Mouse (Mus musculus): ENCODE measurements around the gene Ddost.
A peak's percentile ranks its signal among the peaks of the same experiment; 100 is the strongest.
"Not testable (repeated sequence)": the region's sequence is repeated elsewhere in the genome, so short reads cannot be mapped to it uniquely, and the experiment has no call there.

Ddost gene

DNA sequence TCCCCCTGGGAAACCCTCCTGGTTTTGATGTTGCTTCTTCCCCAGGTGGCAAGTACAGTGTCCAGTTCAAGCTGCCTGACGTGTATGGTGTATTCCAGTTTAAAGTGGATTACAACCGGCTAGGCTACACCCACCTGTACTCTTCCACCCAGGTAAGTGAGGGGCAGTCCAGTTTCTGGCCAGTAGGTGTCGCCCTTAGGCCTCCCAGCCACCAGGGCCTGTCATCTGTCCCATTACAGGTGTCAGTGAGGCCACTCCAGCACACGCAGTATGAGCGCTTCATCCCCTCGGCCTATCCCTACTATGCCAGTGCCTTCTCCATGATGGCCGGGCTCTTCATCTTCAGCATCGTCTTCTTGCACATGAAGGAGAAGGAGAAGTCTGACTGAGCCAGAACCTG is 7.1 kb downstream of the Ddost start:
- DNase-seq (ENCODE audit: low spot score in 2 of 2): no peak

DNA sequence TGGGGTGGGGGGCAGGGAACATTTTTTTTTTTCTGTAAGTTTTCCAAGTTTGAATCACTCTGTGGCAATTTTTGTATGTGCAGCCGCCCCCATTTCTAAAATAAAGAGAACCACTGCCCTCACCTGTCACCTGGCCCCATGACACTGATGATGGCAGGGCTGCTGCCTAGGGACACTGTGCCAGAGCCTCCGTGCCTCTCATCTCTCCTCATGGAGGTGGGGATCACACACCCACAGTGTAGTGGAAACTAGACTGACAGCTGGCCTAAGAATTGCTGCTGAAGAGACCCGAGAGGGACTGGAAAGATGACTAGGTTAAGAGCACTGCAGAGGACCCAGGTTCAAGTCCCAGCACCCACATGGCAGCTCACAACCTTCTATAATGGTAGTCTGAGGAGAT is 7.6 kb downstream of the Ddost start:
- DNase-seq (ENCODE audit: low spot score in 2 of 2): no peak

DNA sequence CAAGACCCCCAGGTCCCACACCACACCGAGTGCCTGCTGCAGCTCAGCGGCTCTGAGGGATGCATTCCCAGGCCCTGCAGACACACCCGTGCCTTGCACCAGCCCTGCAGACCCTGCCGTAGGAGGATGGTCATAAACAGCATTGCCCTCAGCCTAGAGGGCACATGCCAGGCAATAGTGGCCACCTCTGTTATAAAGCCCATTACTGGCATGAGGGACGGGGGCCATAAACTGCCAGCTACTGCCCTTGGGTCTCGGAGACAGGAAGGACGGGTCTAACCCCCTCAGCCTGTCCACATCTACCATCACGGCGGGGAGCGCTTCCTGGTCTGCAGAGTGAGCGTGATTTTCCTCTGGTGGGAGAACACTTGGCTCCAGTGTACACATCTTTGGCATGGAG is 8.5 kb downstream of the Ddost start:
- DNase-seq (ENCODE audit: low spot score in 2 of 2): no peak

DNA sequence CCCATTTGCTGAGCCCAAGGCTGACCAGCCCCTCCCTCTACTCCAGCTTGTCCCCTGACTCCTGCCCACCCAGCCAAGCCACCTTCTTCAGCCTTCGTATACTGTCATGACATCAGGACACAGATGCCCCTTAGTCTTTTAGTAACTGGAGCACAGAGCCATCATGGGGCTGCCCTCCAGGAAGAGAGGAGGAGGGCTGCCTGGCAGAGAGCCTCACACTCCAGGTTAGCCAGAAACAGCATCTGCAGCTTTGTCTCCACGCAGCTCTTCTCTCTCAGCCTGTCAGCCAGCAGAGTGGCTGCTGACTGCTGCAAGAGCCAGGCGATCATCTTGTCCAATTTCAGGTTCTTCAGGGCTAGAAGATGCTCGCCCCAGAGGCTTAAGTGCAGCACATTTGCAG is 9.3 kb downstream of the Ddost start:
- no peak for DNase-seq (ENCODE audit: low spot score in 2 of 2)

DNA sequence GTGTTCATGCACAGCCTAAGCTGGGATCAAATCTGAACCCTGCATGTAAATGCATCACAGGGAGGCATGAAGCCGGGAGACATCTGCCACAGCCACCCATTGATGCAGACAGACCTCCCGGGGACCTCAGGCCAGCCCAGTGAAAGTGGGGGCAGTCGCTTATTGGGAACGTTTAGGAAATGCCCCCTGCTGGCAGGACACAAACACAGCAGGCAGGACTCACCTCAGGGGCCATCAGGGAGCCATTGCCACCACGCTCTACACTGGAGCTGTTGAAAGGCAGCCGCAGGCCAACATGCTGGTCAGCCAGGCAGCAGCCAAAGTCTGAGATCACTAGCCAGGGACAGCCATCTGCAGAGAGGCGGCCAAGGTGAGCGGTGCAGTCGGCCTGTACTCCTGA is 11.3 kb downstream of the Ddost start:
- no peak for DNase-seq (ENCODE audit: low spot score in 2 of 2)

DNA sequence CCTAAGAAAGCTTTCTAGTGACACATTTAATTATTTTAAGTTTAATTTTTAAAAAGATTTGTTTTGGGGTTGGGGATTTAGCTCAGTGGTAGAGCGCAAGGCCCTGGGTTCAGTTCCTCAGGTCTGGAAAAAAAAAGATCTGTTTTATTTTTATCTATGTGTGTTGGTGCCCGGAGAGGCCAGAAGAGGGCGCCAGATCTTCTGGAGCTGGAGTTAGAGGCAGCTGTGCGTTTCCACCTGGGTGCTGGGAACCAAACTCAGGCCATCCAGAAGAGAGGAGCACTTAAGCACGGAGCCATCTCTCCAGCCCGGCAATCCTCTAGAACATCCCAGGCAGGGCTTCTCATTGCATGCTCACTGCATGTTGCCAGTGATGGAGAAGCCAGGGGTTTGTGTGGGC is 11.8 kb downstream of the Ddost start:
- DNase-seq (ENCODE audit: low spot score in 2 of 2): no peak

DNA sequence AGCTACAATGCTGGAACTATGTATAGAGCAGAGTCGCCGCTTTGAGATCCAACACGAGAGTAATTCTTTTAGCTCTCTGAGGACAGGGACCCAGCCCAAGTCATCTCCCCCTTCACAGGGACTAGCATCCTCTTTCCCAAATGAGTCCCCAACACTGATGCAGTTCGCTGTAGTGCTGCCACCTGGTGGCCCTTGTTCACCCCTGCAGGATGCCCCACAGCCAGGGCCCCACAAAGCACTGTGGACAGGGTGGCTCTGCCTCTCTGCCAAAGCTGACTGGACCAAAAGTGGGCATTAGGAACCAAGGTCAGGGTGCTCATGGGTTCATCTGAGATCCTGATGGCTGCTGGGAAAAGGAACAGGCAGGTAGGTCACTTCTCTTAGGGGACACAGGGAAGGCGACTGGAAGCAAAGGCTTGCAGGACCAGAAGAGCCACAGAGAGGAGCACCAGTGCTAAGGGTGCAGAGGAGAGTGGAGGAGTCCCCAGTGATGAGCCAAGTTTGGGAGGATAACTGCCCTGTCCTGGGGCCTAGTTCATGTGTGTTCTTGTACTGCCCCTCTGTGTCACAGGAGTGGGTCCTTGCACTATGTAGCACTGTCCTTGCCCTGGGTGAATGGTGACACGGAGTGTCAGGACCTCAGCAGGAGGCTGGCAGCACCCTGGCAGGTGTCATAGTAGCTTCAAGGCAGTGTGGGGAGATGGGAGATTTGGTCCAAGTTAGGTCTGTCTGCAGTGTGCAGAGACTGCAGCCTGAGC is 14.2 kb downstream of the Ddost start:
- peak in 1 of 2 experiments; percentile 74 for DNase-seq (ENCODE audit: low spot score in 2 of 2)

DNA sequence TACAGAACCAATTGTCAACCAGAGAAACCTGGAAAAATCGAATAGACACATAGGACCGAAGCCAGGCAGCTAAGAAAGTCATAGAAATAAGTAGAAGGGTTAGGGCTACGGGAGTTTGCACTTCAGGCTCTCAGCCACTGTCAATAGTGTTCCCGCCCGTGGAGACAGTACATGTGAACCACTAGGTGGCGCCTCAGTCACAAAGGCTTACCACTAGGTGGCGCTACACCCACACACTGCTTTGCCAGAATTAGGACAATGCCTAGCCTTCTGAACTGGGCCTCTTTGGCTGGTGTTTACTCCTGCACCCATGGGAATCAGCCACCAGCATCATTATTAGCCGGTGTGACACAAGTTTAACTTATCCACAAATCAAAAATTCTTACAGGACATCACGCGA is 15.0 kb downstream of the Ddost start:
- peak; percentile 87 to 91 for DNase-seq (ENCODE audit: low spot score in 2 of 2)

DNA sequence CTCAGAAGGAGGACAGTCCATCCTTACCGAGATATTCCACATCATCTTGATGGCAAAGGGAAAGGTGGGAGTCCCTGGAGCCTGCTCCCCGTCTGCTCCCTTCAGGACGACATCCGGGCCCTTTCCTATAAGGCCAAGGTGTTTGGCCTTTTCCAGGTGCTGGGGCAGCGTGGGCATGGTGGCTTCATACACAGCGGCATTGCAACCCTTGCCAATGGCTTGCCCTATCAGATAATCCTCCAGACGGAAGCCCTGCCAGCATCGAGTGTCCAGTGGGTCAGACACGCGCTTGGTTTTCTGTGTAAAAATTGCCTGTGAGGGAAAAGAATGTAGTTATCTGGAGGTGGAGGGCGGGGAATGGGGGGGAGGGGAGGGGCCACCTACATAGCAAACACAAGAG is 16.2 kb downstream of the Ddost start:
- DNase-seq (ENCODE audit: low spot score in 2 of 2): no peak

DNA sequence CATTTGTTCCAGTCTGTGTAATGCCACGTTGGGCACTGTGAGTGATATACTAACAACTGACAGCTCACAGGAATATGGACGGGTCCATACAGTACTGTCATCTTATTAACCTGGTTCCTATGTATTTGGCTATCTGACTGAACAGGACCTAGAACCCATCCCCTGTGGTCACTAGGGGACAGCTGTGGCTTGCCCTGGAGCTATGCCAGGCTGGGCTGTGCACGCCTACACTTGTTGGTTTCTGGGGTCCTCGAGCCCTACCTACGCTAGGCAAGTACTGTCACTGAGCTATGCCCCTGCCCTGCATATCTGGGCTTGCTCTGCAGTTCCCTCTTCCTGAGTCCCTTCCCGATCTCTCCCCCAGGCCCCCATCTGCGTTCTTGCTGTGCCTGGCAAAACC is 17.0 kb downstream of the Ddost start:
- no peak for DNase-seq (ENCODE audit: low spot score in 2 of 2)

DNA sequence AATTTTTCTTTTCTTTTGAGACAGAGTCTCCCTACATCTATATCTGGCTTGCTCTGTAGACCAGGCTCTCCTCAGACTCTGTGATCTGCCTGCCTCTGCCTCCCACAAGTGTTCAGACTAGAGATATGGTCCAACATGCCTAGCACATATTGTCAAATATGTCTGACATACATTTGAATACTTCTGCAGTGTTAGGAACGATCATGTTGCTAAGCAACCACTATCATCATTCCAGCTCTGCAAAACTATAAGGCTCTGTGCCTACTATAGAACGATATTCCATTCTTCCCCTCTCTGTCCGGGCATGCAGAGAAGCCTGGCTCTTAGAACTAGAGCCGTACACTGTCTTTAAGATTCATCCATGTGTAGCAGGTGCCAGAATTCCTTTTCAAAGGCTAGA is 18.2 kb downstream of the Ddost start:
- DNase-seq (ENCODE audit: low spot score in 2 of 2): no peak

DNA sequence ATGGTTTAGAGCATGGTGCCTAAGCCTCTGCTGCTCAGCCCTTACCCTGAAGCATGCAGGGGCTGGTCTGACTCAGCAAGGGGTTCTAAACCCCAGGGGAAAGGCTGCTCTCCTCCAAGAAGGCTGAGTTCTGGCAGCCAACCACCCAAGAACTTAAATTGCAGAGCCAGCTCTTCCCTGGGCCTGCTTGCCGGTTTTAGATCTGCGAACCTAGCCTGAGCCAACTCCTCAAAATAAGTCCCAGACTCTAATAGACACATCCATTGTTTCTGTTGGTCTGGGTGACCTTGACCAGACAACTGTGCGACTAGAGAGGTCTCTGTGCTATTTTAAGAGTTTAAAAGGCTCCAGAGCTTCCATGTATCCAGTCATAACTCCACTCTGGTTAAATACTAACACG is 19.2 kb downstream of the Ddost start:
- no peak for DNase-seq (ENCODE audit: low spot score in 2 of 2)

DNA sequence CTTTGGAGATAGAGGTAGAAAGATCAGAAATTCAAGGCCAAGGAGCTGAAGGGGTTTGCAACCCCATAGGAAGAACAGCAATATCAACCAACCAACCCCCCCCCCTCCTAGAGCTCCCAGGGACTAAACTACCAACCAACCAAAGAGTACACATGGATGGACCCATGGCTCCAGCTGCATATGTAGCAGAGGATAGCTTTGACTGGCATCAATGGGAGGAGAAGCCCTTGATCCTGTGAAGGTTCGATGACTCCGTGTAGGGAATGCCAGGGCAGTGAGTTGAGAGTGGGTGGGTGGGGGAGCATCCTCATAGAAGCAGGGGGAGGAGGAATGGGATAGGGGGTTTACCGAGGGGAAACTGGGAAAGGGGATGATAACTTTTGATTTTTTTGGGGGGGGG is 19.9 kb downstream of the Ddost start:
- no peak for DNase-seq (ENCODE audit: low spot score in 2 of 2)

DNA sequence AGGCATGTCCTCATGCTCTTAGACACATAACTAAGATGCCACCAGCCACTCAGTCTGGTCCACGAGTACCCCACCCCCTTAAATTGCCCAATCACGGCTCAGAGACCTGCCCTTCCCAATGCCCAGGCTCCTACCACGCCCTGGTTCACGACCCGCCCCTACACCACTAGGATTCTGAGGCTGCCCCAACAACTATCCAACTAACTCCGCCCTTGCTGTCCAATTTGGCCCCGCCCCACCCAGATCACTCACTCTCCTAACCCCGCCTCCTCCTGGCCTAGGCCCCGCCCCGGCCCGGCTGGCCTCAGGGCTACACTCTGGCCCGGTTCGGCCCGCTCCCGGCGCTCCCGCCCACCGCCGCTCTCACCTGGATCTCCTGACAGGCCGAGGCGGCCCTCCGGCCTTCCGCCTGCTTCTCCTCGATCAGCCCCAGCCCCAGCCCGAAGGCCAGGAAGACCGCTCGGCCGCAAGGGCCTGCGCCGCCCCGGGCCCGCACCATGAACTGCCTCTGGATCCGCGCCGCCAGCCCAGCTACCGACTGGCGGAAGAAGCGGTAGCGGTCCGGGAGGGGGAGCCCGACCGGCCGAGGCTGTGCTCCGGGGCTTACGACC is 21.0 kb downstream of the Ddost start:
- DNase-seq (ENCODE audit: low spot score in 2 of 2): peak; percentile 93

DNA sequence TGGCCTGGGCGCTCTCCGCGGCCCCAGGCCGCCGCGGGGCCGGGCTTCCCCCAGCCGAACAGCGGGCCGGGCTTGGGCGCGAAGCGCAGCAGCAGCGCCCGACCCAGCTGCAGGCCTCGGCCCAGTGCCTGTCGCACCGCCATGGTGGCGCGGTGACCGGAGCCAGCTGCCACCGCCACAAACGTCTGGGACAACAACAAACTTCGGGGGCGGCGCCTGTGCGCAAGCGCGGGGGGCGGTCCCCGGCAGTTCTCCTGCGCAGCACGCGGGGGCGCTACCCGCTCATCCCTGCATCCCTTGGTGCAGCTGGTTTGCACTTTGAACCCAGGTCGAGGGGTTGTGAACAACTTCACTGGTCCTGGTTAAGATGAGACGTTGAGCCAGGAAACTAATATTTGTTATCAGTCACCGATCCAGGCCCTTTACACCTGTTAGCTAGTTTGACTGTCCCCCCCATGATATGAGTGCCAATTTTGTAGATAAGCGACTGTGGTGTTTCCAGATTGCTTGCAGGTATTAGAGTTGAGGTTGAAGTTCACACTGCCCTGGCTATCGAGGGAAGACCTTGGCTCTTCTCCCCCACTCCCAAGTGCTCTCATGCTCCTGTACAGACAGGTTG is 21.7 kb downstream of the Ddost start, which contains the start of gene Pink1:
Pink1 (minus strand) TSS at position 231 of the 619 bp plus-strand sequence.
- peak; percentile 92 to 93 for DNase-seq (ENCODE audit: low spot score in 2 of 2)

DNA sequence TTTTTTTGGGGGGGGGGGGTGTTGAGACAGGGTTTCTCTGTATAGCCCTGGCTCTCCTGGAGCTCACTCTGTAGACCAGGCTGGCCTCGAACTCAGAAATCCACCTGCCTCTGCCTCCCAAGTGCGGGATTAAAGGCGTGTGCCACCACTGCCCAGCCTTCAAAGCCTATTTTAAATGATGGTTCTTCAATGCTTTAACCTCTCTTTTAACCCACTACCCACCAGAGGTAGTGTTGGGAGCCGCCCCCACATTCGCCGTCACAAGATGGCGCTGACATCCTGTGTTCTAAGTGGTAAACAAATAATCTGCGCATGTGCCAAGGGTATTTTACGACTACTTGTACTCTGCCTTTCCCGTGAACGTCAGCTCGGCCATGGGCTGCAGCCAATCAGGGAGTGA is 22.6 kb downstream of the Ddost start:
- not testable (repeated sequence) for DNase-seq (ENCODE audit: low spot score in 2 of 2)

DNA sequence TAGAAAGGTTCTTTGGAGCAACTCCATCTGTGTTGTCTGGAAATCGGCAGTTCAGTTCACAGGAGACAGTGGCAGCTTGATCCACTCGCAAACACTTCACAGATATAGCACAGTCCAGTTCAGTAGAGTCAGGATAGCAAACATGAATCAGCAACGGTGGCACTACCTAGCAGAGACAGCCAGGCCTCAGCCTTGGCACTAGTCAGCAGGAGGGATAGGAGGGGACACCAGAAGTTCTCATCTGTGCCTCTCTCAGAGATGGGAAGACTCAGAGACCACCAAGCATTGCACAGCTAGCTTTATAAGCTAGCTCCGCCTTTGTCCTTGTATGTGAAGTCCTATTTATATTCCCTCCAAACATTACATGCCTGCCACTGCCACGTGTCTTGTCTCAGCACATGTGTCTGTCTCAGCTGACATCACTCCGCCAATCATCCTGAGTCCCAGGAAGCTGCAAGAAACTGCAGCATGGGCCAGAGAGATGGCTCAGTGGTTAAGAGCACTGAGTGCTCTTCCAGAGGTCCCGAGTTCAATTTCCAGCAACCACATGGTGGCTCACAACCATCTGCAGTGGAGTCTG is 23.5 kb downstream of the Ddost start:
- no peak for DNase-seq (ENCODE audit: low spot score in 2 of 2)

DNA sequence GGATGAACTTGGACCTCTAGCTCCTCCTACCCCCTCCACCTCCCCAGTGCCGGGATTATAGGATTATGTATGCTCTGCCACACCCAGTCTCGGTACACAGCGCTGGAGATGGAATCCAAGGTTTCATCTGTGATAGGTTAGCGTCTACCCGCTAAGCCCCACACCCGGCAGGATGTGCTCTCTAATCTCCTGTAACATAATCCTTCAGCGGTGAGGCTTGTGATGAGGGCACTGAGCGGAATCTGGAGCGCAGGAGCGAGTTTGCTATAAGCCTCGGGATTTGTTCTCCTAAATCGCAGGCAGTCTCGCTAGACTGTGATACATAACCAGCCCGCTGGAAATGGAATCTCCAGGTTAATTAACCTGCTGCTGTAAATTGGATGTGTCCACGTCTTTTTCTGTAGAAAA is 25.7 kb downstream of the Ddost start:
- DNase-seq (ENCODE audit: low spot score in 2 of 2): no peak

DNA sequence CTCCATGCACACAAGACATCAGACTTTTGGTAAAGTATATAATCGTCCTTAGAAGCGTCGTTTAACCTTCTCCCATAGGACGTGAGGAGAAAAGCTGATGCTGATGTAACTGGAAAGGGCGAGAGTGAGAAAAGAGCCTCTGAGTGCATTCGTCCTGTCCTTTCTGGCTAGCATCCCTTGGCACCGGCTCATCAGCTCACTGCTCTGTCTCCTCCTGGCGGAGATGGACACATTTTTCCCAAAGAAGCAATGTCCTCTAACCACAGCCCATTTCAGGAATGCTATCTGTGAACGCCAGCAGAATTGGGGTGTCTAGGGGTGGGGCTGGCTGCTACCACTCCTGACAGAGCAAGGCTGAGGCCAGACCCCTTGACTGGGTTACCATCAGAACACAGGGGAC is 27.1 kb downstream of the Ddost start:
- no peak for DNase-seq (ENCODE audit: low spot score in 2 of 2)

DNA sequence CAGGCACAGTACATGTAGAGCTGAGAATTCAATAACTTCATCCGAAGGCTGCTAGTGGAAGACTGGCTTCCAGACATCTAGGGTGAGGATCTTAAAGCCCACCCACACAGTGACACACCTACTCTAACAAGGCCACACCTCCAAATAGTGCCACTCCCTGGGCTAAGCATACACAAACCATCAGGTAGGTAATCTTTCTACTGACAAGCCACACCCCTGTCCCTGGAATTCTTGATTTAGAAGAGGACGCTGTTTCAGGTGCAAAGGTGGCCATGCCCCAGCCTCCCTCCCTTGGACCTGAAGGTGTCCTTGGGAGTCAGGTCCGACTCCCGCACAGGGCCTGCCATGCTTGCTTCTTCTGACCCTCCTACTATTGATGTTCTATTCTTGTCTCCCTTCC is 28.6 kb downstream of the Ddost start:
- no peak for DNase-seq (ENCODE audit: low spot score in 2 of 2)

DNA sequence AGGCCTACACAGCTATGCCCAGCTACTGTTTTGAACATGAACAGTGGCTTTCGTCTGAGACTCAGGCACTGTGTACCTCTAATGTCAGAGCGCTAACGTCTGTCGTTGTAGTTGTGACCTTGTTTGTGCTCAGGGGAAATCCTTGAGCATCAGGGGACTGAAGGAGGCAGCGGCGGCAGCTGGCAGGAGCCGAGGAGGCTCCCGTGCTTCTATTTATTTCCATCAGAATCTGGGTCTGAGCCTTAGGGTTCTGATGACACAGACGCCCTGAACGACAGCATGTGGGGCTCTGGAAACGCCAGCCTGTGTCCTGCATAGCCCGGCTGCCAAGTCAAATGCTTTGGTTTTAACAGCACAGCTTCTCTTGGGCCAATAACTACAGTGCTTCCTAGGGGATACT is 30.5 kb downstream of the Ddost start:
- DNase-seq (ENCODE audit: low spot score in 2 of 2): no peak

DNA sequence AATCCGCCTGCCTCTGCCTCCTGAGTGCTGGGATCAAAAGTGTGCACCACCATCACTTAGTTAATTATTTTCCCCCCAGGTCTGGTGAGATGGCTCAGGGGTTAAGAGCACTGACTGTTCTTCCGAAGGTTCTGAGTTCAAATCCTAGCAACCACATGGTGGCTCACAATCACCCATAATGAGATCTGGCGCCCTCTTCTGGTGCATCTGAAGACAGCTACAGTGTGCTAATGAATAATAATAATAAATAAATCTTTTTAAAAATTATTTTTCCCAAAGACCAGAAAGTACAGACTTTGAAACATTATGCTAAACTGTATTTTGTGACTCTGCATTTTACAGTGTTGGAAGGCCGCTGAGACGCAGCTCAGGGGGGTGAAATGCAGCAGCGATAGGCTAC is 31.1 kb downstream of the Ddost start:
- DNase-seq (ENCODE audit: low spot score in 2 of 2): no peak

DNA sequence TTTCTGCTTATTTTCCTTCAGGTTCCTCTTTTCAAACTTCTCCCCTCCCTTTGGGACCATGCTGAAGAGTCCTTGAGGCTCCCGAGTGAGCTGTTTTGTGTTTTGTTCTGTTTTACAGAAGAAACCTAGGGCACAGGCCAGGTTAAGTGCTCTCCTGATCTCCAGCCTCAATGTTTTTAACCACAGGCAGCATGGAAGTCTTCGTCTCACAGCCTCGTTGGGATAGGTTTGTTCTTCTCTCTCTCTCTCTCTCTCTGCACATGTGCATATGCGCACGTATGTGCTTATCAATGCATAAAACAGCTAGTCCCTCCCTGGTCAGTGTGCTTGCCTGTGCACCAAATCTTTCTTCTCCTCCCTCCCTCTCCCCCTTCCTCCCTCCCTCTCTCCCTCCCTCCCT is 32.3 kb downstream of the Ddost start:
- DNase-seq (ENCODE audit: low spot score in 2 of 2): no peak
